Mouse (Mus musculus): ENCODE measurements around the gene Rassf8. TPM values are rescaled to one million over a fixed set of nuclear protein-coding genes. Genes with fewer than 3 reads are reported as not detected.

The Rassf8 gene
- polyA plus RNA-seq, 1 experiment from 2014 or later, result 4.7 TPM

GRCm38 (mm10) chr6:145846076-145846475 lies 99.5 kb downstream of the Rassf8 start:
- H3K36me3 ChIP-seq, result no peaks in the 10 kb centered on the region
- H3K4me3 ChIP-seq (replicated peaks), result no peak overlapping the region
- no peaks in the 10 kb centered on the region for H3K4me1 ChIP-seq (replicated peaks)
- no peaks in the 10 kb centered on the region for H3K9me3 ChIP-seq
- H3K27ac ChIP-seq, result no peak overlapping the region
- no peaks in the 10 kb centered on the region for H3K27me3 ChIP-seq (replicated peaks)
- H3K9ac ChIP-seq, result no peak overlapping the region
- ATAC-seq, result no peak
- 83% methylated on average over 1 of the region's 1 CpGs for WGBS
- no peak overlapping the region for H3K4me2 ChIP-seq (replicated peaks)

GRCm38 (mm10) chr6:145846948-145847347 lies 100.4 kb downstream of the Rassf8 start:
- Histone ChIP-seq H3K4me3 (replicated peaks) (no peak overlapping the region), H3K27me3 (replicated peaks) (no peaks in the 10 kb centered on the region), H3K4me2 (replicated peaks) (no peak overlapping the region), H3K9me3 (no peaks in the 10 kb centered on the region), H3K4me1 (replicated peaks) (no peaks in the 10 kb centered on the region), H3K9ac (no peak overlapping the region), H3K36me3 (no peaks in the 10 kb centered on the region), H3K27ac (no peak overlapping the region)
- WGBS, result 92% methylated on average over 6 of the region's 6 CpGs
- no peak for ATAC-seq

- H3K9me3 ChIP-seq, result no peaks in the 10 kb centered on the region
- no peaks in the 10 kb centered on the region for H3K4me1 ChIP-seq (replicated peaks)
- ATAC-seq, result no peak
- H3K4me3 ChIP-seq (replicated peaks), result no peak overlapping the region
- no peak overlapping the region for H3K27ac ChIP-seq
- WGBS, result 92% methylated on average over 8 of the region's 8 CpGs
- H3K27me3 ChIP-seq (replicated peaks), result no peaks in the 10 kb centered on the region
- H3K4me2 ChIP-seq (replicated peaks), result no peak overlapping the region
- H3K36me3 ChIP-seq, result no peaks in the 10 kb centered on the region
- no peak overlapping the region for H3K9ac ChIP-seq
Observed at GRCm38 (mm10) chr6:145847661-145848060, 101.1 kb downstream of the Rassf8 start.

GRCm38 (mm10) chr6:145850789-145851188 lies 104.2 kb downstream of the Rassf8 start:
- H3K36me3 ChIP-seq, result no peaks in the 10 kb centered on the region
- no peak overlapping the region for H3K27ac ChIP-seq
- no peak overlapping the region for H3K9ac ChIP-seq
- no peaks in the 10 kb centered on the region for H3K9me3 ChIP-seq
- H3K4me3 ChIP-seq (replicated peaks), result no peak overlapping the region
- 0 out of 2 replicates have a peak, but pooled peaks cover 2% of the 10 kb centered on the region for H3K4me1 ChIP-seq (replicated peaks)
- peak; percentile 32; the same call in 1 of the 2 replicates for ATAC-seq
- no peaks in the 10 kb centered on the region for H3K27me3 ChIP-seq (replicated peaks)
- 38% methylated on average over 2 of the region's 2 CpGs for whole genome bisulfite sequencing
- H3K4me2 ChIP-seq (replicated peaks), result no peak overlapping the region

GRCm38 (mm10) chr6:145851956-145852355 lies 105.4 kb downstream of the Rassf8 start:
- Histone ChIP-seq H3K4me1 (replicated peaks) (0 out of 2 replicates have a peak, but pooled peaks cover 2% of the 10 kb centered on the region), H3K27ac (no peak overlapping the region), H3K36me3 (no peaks in the 10 kb centered on the region), H3K4me2 (replicated peaks) (no peak overlapping the region), H3K27me3 (replicated peaks) (no peaks in the 10 kb centered on the region), H3K4me3 (replicated peaks) (no peak overlapping the region), H3K9me3 (no peaks in the 10 kb centered on the region), H3K9ac (no peak overlapping the region)
- 70% methylated on average over 11 of the region's 11 CpGs for WGBS
- ATAC-seq, result no peak

GRCm38 (mm10) chr6:145852708-145853107 lies 106.2 kb downstream of the Rassf8 start:
- H3K9me3 ChIP-seq, result no peaks in the 10 kb centered on the region
- no peak overlapping the region for H3K4me3 ChIP-seq (replicated peaks)
- no peaks in the 10 kb centered on the region for H3K27me3 ChIP-seq (replicated peaks)
- no peak overlapping the region for H3K27ac ChIP-seq
- H3K9ac ChIP-seq, result no peak overlapping the region
- no peak for ATAC-seq
- H3K4me2 ChIP-seq (replicated peaks), result no peak overlapping the region
- 0 out of 2 replicates have a peak, but pooled peaks cover 2% of the 10 kb centered on the region for H3K4me1 ChIP-seq (replicated peaks)
- no peaks in the 10 kb centered on the region for H3K36me3 ChIP-seq
- 92% methylated on average over 7 of the region's 7 CpGs for WGBS

- H3K9ac ChIP-seq, result no peak overlapping the region
- 0 out of 2 replicates have a peak, but pooled peaks cover 2% of the 10 kb centered on the region for H3K4me1 ChIP-seq (replicated peaks)
- no peak overlapping the region for H3K4me3 ChIP-seq (replicated peaks)
- no peak overlapping the region for H3K27ac ChIP-seq
- no peaks in the 10 kb centered on the region for H3K36me3 ChIP-seq
- ATAC-seq, result no peak
- 90% methylated on average over 10 of the region's 10 CpGs for WGBS
- no peaks in the 10 kb centered on the region for H3K9me3 ChIP-seq
- H3K4me2 ChIP-seq (replicated peaks), result no peak overlapping the region
- no peaks in the 10 kb centered on the region for H3K27me3 ChIP-seq (replicated peaks)
Observed at GRCm38 (mm10) chr6:145853356-145854079, 107.0 kb downstream of the Rassf8 start.

- Histone ChIP-seq H3K9me3 (no peaks in the 10 kb centered on the region), H3K36me3 (no peaks in the 10 kb centered on the region), H3K4me1 (replicated peaks) (0 out of 2 replicates have a peak, but pooled peaks cover 2% of the 10 kb centered on the region), H3K4me2 (replicated peaks) (no peak overlapping the region), H3K9ac (no peak overlapping the region), H3K27me3 (replicated peaks) (no peaks in the 10 kb centered on the region), H3K4me3 (replicated peaks) (no peak overlapping the region), H3K27ac (no peak overlapping the region)
- WGBS, result 76% methylated on average over 5 of the region's 5 CpGs
- no peak for ATAC-seq
Observed at GRCm38 (mm10) chr6:145854756-145855155, 108.2 kb downstream of the Rassf8 start.

GRCm38 (mm10) chr6:145855720-145856551 lies 109.4 kb downstream of the Rassf8 start:
- H3K4me2 ChIP-seq (replicated peaks), result peak overlapping the region; percentile 58
- H3K4me3 ChIP-seq (replicated peaks), result 0 out of 2 replicates have a peak overlapping the region, but pooled peaks have one; percentile 3
- no peaks in the 10 kb centered on the region for H3K36me3 ChIP-seq
- H3K27ac ChIP-seq, result no peak overlapping the region
- 10% methylated on average over 28 of the region's 28 CpGs for WGBS
- no peaks in the 10 kb centered on the region for H3K27me3 ChIP-seq (replicated peaks)
- no peaks in the 10 kb centered on the region for H3K9me3 ChIP-seq
- peak; percentile 96 for ATAC-seq
- H3K9ac ChIP-seq, result no peak overlapping the region
- H3K4me1 ChIP-seq (replicated peaks), result 0 out of 2 replicates have a peak, but pooled peaks cover 2% of the 10 kb centered on the region

- Histone ChIP-seq H3K27ac (no peak overlapping the region), H3K27me3 (replicated peaks) (peaks cover 6% of the 10 kb centered on the region), H3K9ac (no peak overlapping the region), H3K4me3 (replicated peaks) (no peak overlapping the region), H3K4me2 (replicated peaks) (no peak overlapping the region), H3K4me1 (replicated peaks) (0 out of 2 replicates have a peak, but pooled peaks cover 2% of the 10 kb centered on the region), H3K36me3 (no peaks in the 10 kb centered on the region), H3K9me3 (no peaks in the 10 kb centered on the region)
- WGBS, result 86% methylated on average over 7 of the region's 7 CpGs
- no peak for ATAC-seq
Observed at GRCm38 (mm10) chr6:145857428-145857827, 110.9 kb downstream of the Rassf8 start.

GRCm38 (mm10) chr6:145858414-145858813 lies 111.9 kb downstream of the Rassf8 start:
- WGBS, result 37% methylated on average over 8 of the region's 8 CpGs
- Histone ChIP-seq H3K9me3 (no peaks in the 10 kb centered on the region), H3K27ac (no peak overlapping the region), H3K4me1 (replicated peaks) (peaks cover 8% of the 10 kb centered on the region), H3K9ac (no peak overlapping the region), H3K36me3 (no peaks in the 10 kb centered on the region), H3K27me3 (replicated peaks) (peaks cover 16% of the 10 kb centered on the region), H3K4me2 (replicated peaks) (no peak overlapping the region), H3K4me3 (replicated peaks) (no peak overlapping the region)
- no peak for ATAC-seq

- no peak overlapping the region for H3K4me3 ChIP-seq (replicated peaks)
- no peak overlapping the region for H3K4me2 ChIP-seq (replicated peaks)
- no peak overlapping the region for H3K9ac ChIP-seq
- H3K9me3 ChIP-seq, result no peaks in the 10 kb centered on the region
- H3K4me1 ChIP-seq (replicated peaks), result peaks cover 14% of the 10 kb centered on the region
- peaks cover 34% of the 10 kb centered on the region for H3K27me3 ChIP-seq (replicated peaks)
- no peak for ATAC-seq
- H3K27ac ChIP-seq, result no peak overlapping the region
- 64% methylated on average over 2 of the region's 2 CpGs for WGBS
- no peaks in the 10 kb centered on the region for H3K36me3 ChIP-seq
Observed at GRCm38 (mm10) chr6:145860350-145860749, 113.8 kb downstream of the Rassf8 start.
